Mouse (Mus musculus) kidney, embryonic 14.5 days (tissue): ENCODE results near the gene D230025D16Rik. TPM values are rescaled to one million over a fixed set of nuclear protein-coding genes. Genes with fewer than 3 reads are reported as not detected.

ENCODE experiments used
- ATAC-seq: fragments of 200-750 bp; cut with Nextera tagmentation; 2 replicates; pipeline ENCODE4 v1.8.0; 2017; ENCODE audit warnings: moderate number of reproducible peaks, mild to moderate bottlenecking, moderate TSS enrichment, moderate library complexity; ENCODE audit not compliant: low FRiP score, low TSS enrichment
- H3K27ac ChIP-seq: fragments of 300-500 bp; sonication (generic); 2 replicates; pipeline ENCODE4 v1.5.1; 2014; ENCODE audit warnings: low read depth, mild to moderate bottlenecking, low read length, moderate library complexity, mixed read lengths
- H3K27me3 ChIP-seq: fragments of 300-500 bp; sonication (generic); 2 replicates; pipeline ENCODE4 v1.6.1; 2014; ENCODE audit warnings: mild to moderate bottlenecking, low read length; ENCODE audit not compliant: control insufficient read depth, insufficient read depth
- H3K36me3 ChIP-seq: fragments of 300-500 bp; sonication (generic); 2 replicates; pipeline ENCODE4 v1.6.1; 2014; ENCODE audit warnings: low read length, mixed read lengths; ENCODE audit not compliant: control insufficient read depth, insufficient read depth
- H3K4me1 ChIP-seq: fragments of 300-500 bp; sonication (generic); 2 replicates; pipeline ENCODE4 v1.6.1; 2014; ENCODE audit warnings: low read length, mixed read lengths; ENCODE audit not compliant: control insufficient read depth, insufficient read depth
- H3K4me2 ChIP-seq: fragments of 300-500 bp; sonication (generic); replicated peaks from 2 replicates; pipeline ENCODE4 v1.6.1; 2014; ENCODE audit warnings: low read depth, mild to moderate bottlenecking, low read length
- H3K4me3 ChIP-seq: fragments of 300-500 bp; sonication (generic); 2 replicates; pipeline ENCODE4 v1.5.1; 2014; ENCODE audit warnings: mild to moderate bottlenecking, low read length
- H3K9ac ChIP-seq: fragments of 300-500 bp; sonication (generic); 2 replicates; pipeline ENCODE4 v1.6.1; 2014; ENCODE audit warnings: low read depth, mild to moderate bottlenecking, low read length, moderate library complexity
- H3K9me3 ChIP-seq: fragments of 300-500 bp; sonication (generic); 2 replicates; pipeline ENCODE4 v1.6.1; 2016; ENCODE audit warnings: low read length; ENCODE audit not compliant: control insufficient read depth
- WGBS: fragments of 180-500 bp; shearing (Covaris S2); extraction: QIAGEN DNeasy Blood & Tissue Kit; methylation state at CpG from one replicate; pipeline ENCODE4 v1.1.7; 2014; 5-methylcytosine and 5-hydroxymethylcytosine counted together
- polyA plus RNA-seq: library from polyadenylated mRNA; unstranded; fragments of >200 nt; fragmentation: Nextera tagmentation; extraction: Ambion mirVana; gene quantifications from 2 replicates; pipeline ENCODE4 v1.2.1, GENCODE M21; 2014

Gene D230025D16Rik
- polyA plus RNA-seq, 1 experiment from 2014 or later, result 28.8 TPM

GRCm38 (mm10) chr8:105298351-105299252, 73.7 kb downstream of the D230025D16Rik start:
- Histone ChIP-seq H3K9ac (peak overlapping the region; percentile 93), H3K4me1 (peaks cover 13% of the 10 kb centered on the region), H3K4me3 (peak overlapping the region; percentile 96), H3K36me3 (peaks cover 45% of the 10 kb centered on the region), H3K27me3 (no peaks in the 10 kb centered on the region), H3K27ac (peak overlapping the region; percentile 37; the same call in 1 of the 2 replicates), H3K4me2 (peak overlapping the region; percentile 91), H3K9me3 (no peaks in the 10 kb centered on the region)
- ATAC-seq, result no peak
- 53% methylated on average over 18 of the region's 18 CpGs for WGBS

DNA sequence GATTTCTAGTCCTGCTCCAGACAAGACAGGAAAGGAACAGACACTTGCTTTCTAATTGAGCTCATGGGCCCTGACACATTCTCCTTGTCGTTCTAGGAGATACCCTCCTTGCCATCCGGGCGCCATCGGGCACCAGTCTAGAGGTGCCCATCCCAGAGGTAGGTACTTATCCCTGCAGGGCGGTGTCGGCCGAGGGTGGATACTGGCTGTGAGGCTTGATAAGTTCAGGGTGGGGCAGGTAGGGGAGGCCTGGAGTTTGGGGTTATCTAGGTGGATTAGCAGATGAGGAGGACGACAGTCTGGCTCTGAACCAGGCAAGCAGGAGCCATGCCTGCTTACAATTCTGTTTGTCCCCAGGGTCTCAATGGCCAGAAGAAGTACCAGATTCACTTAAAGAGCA, 75.0 kb downstream of the D230025D16Rik start:
- Histone ChIP-seq H3K4me2 (no peak overlapping the region), H3K9ac (no peak overlapping the region), H3K4me1 (peaks cover 19% of the 10 kb centered on the region), H3K9me3 (no peaks in the 10 kb centered on the region), H3K36me3 (peaks cover 57% of the 10 kb centered on the region), H3K27ac (no peak overlapping the region), H3K4me3 (no peak overlapping the region), H3K27me3 (no peaks in the 10 kb centered on the region)
- WGBS, result 92% methylated on average over 8 of the region's 8 CpGs
- no peak for ATAC-seq

Other genes starting within 250 kb of the D230025D16Rik start
- not detected in 2 replicates for gene Ces2h, start 224.3 kb upstream of the D230025D16Rik start, polyA plus RNA-seq
- gene Ces3a, start 176.5 kb upstream of the D230025D16Rik start, polyA plus RNA-seq, result not detected in 2 replicates
- gene Ces3b, start 141.4 kb upstream of the D230025D16Rik start, polyA plus RNA-seq, result not detected in 2 replicates
- gene Ces4a, start 93.3 kb upstream of the D230025D16Rik start, polyA plus RNA-seq, result not detected in 2 replicates
- 73.9 and 96.5 TPM in 2 replicates for gene Cbfb, start 54.5 kb upstream of the D230025D16Rik start, polyA plus RNA-seq
- 6.9 and 7.3 TPM in 2 replicates for gene B3gnt9, start 30.0 kb downstream of the D230025D16Rik start, polyA plus RNA-seq
- gene Tradd, start 39.5 kb downstream of the D230025D16Rik start, polyA plus RNA-seq, result 13.1 and 15.7 TPM in 2 replicates
- gene Fbxl8, start 39.5 kb downstream of the D230025D16Rik start, polyA plus RNA-seq, result 1.5 and 1.9 TPM in 2 replicates
- gene Hsf4, start 44.7 kb downstream of the D230025D16Rik start, polyA plus RNA-seq, result not detected in 2 replicates
- 0.85 and 1.1 TPM in 2 replicates for gene Nol3, start 51.0 kb downstream of the D230025D16Rik start, polyA plus RNA-seq
- gene 4931428F04Rik, start 64.7 kb downstream of the D230025D16Rik start, polyA plus RNA-seq, result 4.3 and 10.4 TPM in 2 replicates
- 13.1 and 17.8 TPM in 2 replicates for gene Exoc3l, start 71.0 kb downstream of the D230025D16Rik start, polyA plus RNA-seq
- gene E2f4, start 72.5 kb downstream of the D230025D16Rik start, polyA plus RNA-seq, result 103 and 117 TPM in 2 replicates
- gene Elmo3, start 80.5 kb downstream of the D230025D16Rik start, polyA plus RNA-seq, result 6.1 and 9.4 TPM in 2 replicates
- 1.6 and 2.1 TPM in 2 replicates for gene Lrrc29, start 101.1 kb downstream of the D230025D16Rik start, polyA plus RNA-seq
- gene Tmem208, start 101.2 kb downstream of the D230025D16Rik start, polyA plus RNA-seq, result 120 and 142 TPM in 2 replicates
- 5.1 and 6.0 TPM in 2 replicates for gene Fhod1, start 122.8 kb downstream of the D230025D16Rik start, polyA plus RNA-seq
- 2.6 and 4.0 TPM in 2 replicates for gene Slc9a5, start 123.7 kb downstream of the D230025D16Rik start, polyA plus RNA-seq
- gene Plekhg4, start 148.1 kb downstream of the D230025D16Rik start, polyA plus RNA-seq, result 0.43 and 1.2 TPM in 2 replicates
- gene Kctd19, start 188.4 kb downstream of the D230025D16Rik start, polyA plus RNA-seq, result not detected in 2 replicates
- gene Lrrc36, start 188.4 kb downstream of the D230025D16Rik start, polyA plus RNA-seq, result 0.21 TPM in 1 of 2 replicates, not detected in the other
- 18.3 and 22.3 TPM in 2 replicates for gene Tppp3, start 246.4 kb downstream of the D230025D16Rik start, polyA plus RNA-seq